Mouse (Mus musculus): ENCODE results near the gene Btbd9.

DNA sequence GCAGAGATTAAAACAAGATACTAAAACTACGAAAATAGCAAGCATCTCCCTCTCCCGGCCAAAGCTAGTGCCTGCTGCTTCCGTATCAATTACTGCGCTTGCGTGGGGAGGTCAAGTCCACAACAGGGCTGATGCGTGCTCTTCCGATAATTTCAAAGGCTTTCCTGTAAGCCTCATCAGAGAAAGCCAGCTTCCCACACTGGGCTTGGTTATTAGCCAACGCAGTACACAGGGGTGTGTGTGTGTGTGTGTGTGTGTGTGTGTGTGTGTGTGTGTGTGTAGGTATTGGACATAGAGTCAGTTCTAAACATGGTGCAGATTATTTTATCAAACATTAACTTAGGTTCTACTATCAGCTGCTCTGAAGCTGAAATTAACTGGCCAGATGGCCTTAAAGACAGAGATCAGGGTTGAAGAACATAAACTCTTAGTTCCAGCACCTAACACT lies 30.4 kb upstream of the Btbd9 start:
- TF ChIP-seq SMC3 (IDR thresholded peaks at IDR 0.05; ENCODE audit: low read depth, low read length) (no peak), GATA1 (IDR thresholded peaks at IDR 0.05; ENCODE audit: low read depth, low read length) (no peak), ZC3H11A (IDR thresholded peaks at IDR 0.05; ENCODE audit: low read depth, low read length) (no peak), NELFE (IDR thresholded peaks at IDR 0.05; ENCODE audit: low read depth, low read length) (no peak), EP300 (IDR thresholded peaks at IDR 0.05; ENCODE audit: low read depth in 1 of 2, low read length in 2 of 2) (no peak), POLR2A (IDR thresholded peaks at IDR 0.05; ENCODE audit: control insufficient read depth in 1 of 2, insufficient read depth in 1 of 2, low read depth in 1 of 2, low read length in 2 of 2, poor library complexity in 1 of 2) (0 out of 4 replicates have a peak, but pooled peaks of 1 of the 2 experiments have one; percentile 24), ZNF384 (IDR thresholded peaks at IDR 0.05; ENCODE audit: low read depth, low read length) (no peak), POLR2AphosphoS2 (IDR thresholded peaks at IDR 0.05; ENCODE audit: low read length) (no peak), CTCF (IDR thresholded peaks at IDR 0.05 in 2 of 3, conservative IDR thresholded peaks at IDR 0.05 in 1 of 3; ENCODE audit: control insufficient read depth in 1 of 3, insufficient read depth in 1 of 3, low read depth in 2 of 3, low read length in 3 of 3, poor library complexity in 1 of 3, severe bottlenecking in 1 of 3) (no peak), MXI1 (IDR thresholded peaks at IDR 0.05; ENCODE audit: low read depth, low read length) (no peak), GABPA (IDR thresholded peaks at IDR 0.05; ENCODE audit: low read depth, low read length) (no peak), HCFC1 (IDR thresholded peaks at IDR 0.05; ENCODE audit: low read depth, low read length) (no peak), BHLHE40 (IDR thresholded peaks at IDR 0.05; ENCODE audit: borderline replicate concordance, low read depth, low read length) (no peak), TAL1 (IDR thresholded peaks at IDR 0.05; ENCODE audit: low read length) (no peak)

All from MEL (cell line).